Mouse (Mus musculus) ovary, postnatal 36 days (tissue): ENCODE measurements around the gene Skiv2l.
A peak's percentile ranks its signal among the peaks of the same experiment; 100 is the strongest.
"Not testable (repeated sequence)": the region's sequence is repeated elsewhere in the genome, so short reads cannot be mapped to it uniquely, and the experiment has no call there.

Experiments
- DNase-seq: peaks from one replicate; pipeline ENCODE4 v3.0.0; 2022; ENCODE audit warnings: low spot score, mixed read lengths

The Skiv2l gene

GRCm38 (mm10) chr17:34874321-34874720 is 24.3 kb upstream of the Skiv2l start:
- DNase-seq: no peak

DNA sequence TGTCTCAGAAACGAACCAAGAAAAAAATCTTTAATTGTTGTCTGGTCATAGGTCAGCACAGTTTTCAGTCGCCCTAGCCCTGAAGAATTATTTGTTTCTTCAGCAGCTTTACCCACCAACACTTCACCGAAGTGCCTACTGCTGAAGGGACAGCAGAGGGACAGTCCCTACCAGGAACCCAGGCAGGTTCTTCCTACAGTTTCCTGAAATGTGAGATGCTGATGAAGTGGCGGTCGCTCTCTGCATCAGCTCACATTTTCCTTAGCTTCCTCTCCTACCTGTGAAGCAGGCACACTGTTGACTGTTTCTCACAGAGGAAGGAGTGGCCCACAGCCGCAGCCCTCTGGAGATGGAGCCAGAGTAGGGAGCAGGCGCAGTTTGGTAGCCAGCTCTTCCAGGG is 16.0 kb upstream of the Skiv2l start:
- DNase-seq: no peak

DNA sequence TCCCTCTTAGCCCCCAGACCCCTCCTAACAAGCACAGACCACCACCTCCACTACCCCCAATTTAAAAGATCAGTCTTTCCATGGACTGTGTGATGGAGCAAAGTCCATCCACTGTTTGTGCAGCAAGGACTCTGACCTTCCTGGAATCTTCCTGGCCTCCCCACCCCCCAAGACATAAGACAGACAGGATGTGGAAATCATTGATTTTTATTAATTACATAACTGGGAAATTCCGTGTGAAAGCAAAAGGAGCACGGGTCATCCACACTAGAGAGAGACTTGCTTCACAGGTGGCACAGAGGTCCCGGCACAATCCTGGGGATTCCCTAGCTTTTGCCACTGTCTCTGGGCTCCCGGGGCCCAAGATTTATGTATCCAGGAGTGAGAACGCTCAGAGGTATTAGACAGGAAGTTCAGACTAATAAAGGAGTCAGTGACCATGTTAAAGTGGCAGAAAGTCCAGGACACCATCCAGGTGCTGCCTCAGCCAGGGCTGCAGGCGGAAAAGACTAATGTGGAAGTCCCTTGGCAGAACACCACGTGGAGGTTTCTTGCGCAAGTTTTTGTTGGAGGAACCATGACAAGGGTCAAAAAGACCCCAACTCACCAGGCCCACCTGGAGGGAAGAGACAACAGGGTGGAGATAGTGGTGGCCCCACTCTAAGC is 12.5 kb upstream of the Skiv2l start, which contains the start of gene Cfb:
Cfb (minus strand) TSS at position 103 of the 666 bp plus-strand sequence.
- DNase-seq: no peak

- DNase-seq: no peak
Measured at GRCm38 (mm10) chr17:34861704-34862415, 11.8 kb upstream of the Skiv2l start.

DNA sequence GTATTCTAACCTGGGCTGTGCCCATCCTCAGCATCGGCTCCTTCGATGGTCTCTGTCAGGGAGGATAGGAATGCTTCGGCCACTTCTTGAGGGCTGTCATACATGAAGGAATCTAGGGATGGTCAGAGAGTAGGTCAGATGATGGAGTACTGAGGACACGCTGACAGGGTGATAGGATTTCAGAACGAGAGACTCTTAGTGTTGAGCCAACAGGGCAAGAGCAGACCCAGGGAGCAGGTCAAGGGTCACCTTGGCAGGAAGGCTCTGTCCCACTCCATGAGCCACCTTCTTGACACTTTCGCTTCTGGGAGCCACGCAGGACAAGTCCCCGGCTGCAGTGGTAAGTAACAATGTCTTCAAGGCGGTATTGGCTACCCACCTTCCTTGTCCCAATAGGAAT is 10.5 kb upstream of the Skiv2l start:
- no peak for DNase-seq

DNA sequence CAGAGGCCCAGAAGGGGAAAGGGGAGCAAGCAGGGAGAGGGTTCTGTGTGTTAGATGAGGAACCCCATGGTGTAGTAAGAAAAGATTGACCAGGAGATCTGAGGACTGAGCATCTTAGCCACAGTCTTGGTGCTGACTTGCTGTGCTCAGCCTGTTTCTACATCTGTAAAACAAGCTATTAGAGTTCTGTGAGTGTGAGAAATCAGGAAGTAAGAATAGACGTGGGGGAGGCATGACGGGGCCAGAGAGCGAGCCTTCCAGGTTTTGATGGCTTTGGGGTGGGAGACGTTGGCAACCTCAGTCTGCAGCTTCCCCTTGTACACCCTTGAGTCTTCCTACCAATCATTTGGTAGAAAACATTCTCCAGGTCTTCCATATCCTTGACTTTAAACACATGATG is 8.7 kb upstream of the Skiv2l start:
- no peak for DNase-seq

DNA sequence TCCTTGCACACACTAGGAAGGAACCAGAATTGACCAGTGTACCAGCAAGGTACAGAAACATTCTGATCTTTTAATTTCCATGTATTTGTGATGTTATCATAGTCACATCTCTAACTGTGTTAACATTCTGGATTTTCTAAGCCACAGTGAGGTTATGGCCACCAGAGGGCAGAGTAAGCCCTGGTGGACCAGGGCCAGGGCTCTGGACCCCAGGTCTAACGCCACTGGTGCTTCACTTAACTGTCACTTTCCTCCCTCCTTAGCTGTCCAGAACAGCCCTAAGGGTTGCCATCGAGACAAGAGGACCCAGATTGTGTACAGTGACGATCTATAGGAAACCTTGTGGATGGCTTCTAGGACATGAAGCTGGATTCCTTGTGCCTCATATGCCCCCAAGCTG is 5.8 kb upstream of the Skiv2l start:
- DNase-seq: peak; percentile 41

DNA sequence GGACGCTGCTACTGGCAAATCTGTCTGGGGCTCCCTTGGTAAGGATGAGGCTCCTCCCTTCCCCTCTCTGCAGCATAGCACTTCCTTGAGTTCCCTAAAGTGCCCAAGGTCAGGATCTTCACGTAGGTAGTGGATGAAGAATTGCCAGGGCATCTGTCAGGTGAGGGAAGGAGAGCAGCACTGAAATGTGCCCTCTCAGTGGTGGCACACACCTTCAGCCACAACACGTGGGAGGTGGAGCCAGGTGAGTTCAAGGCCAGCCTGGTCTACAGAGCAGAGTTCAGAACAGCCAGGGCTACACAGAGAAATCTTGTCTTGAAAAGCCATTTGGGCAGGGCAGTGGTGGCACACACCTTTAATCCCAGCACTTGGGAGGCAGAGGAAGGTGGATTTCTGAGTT is 4.8 kb upstream of the Skiv2l start:
- DNase-seq: no peak

DNA sequence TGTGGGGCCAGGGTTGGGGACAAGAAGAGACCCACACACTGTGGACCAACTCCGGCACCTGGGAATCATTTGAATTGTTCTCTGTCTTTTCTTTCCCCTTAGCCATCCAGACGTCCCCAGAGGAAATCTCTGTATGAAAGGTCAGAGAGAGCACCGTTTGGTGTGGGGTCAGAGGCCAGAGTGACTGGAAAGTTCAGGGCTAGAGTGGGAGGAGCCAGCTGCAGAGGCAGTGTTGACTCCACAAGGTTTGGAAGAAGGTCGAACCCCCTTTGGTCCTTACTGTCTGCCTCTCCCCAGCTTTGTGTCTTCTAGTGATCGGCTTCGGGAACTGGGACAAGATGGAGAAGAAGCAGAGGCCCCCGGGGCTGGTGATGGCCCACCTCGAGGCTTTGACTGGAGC is 3.5 kb upstream of the Skiv2l start:
- DNase-seq: no peak

DNA sequence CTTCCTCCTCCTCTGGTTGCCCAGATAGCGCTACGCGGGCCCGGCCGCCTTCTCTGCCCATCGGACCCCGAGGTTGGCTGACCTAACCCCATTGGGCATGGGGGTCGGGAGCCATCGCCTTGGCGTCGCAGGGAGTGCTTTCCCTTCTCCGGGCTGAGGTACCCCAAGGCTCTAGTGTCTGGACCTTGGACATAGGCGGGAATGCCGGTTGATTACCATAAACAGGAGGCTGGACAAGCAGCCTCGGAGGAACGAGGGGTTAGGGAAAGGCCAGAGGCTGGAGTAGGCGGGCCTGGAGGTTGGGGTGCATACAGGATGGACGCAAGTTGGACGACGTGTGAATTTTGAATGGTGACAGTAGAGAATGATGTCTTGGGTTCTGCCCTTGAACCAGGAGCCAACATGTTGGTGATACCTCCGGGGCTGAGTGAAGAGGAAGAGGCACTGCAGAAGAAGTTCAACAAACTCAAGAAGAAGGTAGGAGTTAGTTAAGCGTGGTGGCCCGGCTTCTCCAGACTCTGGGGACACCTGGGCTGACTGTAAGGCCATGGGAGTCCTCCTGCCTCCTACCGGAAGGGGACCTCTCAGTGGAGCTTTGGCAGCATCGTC is 611 bp upstream of the Skiv2l start:
- no peak for DNase-seq

DNA sequence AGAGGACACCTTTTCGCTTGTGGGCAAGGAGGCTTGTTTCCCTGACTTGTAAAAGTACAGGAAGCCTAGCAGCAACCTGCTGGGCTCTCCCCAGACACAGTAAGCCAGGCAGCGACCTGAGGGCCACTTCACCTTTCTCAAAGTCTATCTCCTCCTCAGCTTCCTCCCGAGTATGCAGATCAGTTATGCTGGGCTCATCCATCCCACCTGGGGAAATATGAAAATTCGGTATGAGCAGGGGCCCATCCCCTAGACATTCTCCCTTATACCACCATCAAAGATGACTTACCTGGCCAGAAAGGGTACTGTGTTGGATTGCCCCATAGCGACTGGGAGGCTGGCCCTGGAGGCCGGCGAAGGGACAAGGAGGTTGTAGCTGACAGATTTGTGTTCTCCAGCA is 2.4 kb downstream of the Skiv2l start:
- no peak for DNase-seq

DNA sequence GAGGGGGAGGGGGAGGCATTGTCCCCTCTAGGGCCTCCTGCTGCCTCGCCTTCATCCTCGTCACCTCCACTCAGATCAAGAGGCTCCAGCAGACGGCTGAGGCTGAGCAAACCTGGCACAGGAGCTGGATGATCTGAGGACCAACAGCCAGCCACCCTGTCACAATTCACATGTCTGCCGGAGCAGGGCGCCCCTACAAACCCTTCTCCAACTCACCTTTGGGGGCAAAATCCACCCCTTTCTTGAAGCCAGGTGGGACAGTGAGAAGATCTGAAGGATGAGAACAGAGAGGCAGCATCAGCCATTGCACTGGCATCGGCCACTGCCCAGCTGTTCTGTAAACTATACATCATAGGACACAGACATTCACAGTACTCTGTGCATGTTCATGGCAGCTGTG is 2.8 kb downstream of the Skiv2l start:
- no peak for DNase-seq

GRCm38 (mm10) chr17:34844884-34845283 is 5.1 kb downstream of the Skiv2l start:
- no peak for DNase-seq

DNA sequence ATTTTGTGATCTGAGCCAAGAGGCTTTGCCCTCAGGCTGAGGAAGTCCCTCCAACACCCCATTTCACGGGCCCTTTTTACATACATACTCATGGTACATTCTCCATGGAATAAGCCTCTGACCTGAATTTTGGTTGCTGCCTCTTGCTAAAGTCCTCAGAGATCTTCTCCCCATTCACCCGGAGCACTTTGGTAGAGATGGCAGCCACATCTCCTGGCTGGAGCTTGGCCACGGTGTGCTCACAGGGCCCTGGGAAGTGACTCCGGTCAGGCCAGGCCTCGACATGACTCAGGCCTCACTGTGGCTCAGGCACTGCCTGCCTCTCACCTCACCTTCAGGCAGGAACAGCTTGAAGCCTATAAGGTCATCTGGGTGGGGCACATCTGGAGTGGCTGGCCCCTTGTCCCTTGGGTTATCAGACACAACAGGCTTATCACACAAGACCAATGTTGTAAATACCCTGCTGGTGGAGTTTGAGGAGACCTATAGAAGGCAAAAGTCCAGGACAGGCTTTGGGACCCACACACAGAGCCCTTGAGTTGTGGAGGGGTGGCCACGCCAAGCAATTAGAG is 9.2 kb downstream of the Skiv2l start:
- no peak for DNase-seq

GRCm38 (mm10) chr17:34838785-34839184 is 11.2 kb downstream of the Skiv2l start:
- DNase-seq: no peak

DNA sequence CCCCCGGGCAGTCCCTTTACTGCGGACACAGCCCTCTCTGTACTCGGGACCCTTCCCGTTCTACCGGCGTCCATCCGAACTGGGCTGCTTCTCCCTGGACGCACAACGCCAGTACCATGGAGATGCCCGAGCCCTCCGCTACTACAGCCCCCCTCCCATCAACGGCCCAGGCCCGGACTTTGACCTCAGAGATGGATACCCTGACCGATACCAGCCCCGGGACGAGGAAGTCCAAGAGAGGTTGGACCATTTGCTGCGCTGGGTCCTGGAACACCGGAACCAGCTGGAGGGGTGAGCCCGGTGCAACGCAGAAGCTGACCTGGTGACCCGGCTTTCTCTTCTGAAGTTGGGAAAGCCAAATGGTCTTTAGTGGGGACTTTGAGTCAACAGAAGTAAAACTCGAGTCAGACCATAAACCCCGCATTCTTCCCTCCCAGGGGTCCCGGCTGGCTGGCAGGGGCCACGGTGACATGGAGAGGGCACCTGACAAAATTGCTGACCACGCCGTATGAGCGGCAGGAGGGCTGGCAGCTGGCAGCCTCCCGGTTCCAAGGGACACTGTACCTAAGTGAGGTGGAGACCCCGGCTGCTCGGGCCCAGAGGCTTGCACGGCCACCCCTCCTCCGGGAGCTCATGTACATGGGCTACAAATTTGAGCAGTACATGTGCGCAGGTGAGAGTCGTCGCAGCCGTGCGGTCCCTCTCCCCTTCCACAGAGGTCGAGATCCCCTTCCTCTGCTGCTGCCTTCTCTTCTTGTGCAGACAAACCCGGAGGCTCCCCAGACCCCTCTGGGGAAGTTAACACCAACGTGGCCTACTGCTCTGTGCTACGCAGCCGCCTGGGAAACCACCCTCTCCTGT is 12.3 kb downstream of the Skiv2l start:
- no peak for DNase-seq

GRCm38 (mm10) chr17:34836856-34837221 is 13.2 kb downstream of the Skiv2l start, which contains the start of the genes Stk19 and Dxo:
Gene Stk19 (minus strand): TSS chr17:34836945.
Gene Dxo (plus strand): TSS chr17:34837019.
- peak; percentile 94 for DNase-seq

DNA sequence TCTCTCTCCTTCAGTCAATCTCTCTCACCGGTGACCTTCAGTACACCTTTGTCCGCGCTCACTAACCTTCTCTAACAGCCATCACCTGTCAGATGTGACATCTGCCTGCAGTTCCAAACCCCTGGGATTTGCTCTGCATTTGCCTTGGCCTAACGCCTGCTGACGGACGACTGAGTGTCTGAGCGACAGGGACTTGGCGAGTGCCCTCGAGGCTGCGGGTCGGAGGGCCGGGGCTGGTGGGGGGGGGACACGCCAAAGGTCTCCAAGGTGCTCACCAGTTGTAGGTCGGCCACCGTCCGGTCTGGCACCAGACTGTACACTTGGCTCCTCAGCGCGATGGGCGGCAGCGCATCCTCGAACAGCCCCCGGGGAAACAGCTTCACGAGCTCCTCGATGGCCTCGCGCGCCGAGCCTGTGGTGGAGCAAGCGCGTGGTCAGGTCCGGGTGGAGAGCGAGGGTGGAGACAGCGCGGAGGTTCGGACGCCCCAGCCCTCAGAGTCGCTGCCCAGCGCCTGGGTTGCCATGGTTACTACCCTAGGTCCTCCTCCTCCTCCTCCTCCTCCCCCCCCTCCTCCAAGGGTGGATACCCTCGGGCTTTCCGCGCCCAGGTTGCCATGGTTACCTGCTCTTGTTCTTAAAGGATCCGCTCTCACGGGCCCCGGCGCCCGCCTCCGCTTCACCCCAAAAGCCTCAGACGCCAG is 13.7 kb downstream of the Skiv2l start:
- DNase-seq: no peak

DNA sequence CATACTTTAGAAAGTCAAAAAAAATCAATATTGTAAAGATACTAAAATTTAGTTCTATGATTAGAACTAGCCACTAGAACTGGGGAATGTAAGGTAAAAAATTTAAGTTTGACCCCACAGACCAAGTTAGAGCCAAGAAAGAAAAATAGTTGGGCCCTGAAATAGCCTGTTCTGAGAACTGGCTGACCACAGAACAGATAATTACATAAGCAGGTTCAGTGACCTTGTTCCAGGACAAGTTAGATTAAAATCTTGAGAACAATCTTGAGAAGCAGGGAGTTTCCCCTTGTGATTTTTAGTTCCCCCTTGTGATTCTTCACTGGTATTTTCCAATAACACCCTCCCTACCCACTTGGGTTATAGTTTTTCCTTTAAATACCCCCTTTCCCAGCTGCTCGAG is 19.2 kb downstream of the Skiv2l start:
- not testable (repeated sequence) for DNase-seq

DNA sequence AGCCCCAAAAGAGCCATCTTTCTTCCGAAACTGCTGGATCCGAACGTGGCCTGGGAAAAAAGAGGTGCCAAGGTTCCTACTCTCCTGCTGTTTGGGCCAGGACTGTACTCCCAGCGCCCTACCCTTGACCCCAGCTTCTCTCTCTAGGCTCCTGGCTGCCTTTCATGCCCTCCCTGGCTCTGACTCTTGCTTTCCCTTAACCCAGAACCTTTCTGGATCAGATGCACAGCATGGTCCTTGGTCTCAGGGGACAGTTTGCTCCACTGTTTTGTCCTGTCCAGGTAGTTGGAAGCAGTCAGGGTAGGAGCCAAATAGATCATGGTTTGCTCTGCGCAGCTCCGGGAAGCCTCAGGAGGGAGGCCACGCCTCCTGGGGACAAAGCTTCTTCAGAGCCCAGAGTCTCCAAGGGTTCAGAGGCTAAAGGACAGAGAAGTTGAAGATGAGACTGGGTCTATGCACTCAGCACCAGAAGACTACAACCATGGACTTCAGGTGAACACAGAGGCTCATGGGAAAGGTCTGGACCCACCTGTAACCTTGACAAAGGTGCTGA is 35.1 kb downstream of the Skiv2l start:
- DNase-seq: no peak

- peak; percentile 20 for DNase-seq
Measured at GRCm38 (mm10) chr17:34813747-34814146, 36.3 kb downstream of the Skiv2l start.
